Mouse (Mus musculus): ENCODE data around the gene Igf2bp2.

The Igf2bp2 gene

GRCm38 (mm10) chr16:22039978-22040377 is 123.1 kb downstream of the Igf2bp2 start:
- CTCF ChIA-PET = interaction anchor here (0.5 kb wide), 1 partner anchor 1344 kb away, joined by 3 read pairs; no protein-coding TSS in a partner anchor

- CTCF ChIA-PET = no interaction called here
These were observed 124.5 kb downstream of the Igf2bp2 start for GRCm38 (mm10) chr16:22038554-22038953.

DNA sequence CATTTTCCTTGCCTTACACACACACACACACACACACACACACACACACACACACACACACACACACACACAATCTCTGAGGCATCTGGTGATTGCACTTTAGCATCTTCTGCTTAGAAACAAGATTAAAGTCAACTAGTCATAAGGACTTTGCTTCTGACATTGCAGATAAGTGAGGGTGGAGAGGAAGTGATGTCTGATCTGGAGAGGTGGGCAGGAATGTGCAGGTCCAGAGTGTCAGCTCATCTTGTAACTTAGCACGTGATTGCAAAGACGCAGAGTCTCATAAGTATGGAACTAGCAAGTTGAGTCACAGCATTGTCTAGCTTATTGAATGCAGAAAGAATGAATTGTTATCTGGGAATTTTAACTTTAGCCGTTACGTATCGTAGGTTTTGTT is 135.6 kb downstream of the Igf2bp2 start:
- CTCF ChIA-PET = interaction anchor here (0.7 kb wide), 1 partner anchor 36 kb away, joined by 3 read pairs; no protein-coding TSS in a partner anchor

- CTCF ChIA-PET = no interaction called here
These were observed 141.0 kb downstream of the Igf2bp2 start for GRCm38 (mm10) chr16:22022122-22022521.

DNA sequence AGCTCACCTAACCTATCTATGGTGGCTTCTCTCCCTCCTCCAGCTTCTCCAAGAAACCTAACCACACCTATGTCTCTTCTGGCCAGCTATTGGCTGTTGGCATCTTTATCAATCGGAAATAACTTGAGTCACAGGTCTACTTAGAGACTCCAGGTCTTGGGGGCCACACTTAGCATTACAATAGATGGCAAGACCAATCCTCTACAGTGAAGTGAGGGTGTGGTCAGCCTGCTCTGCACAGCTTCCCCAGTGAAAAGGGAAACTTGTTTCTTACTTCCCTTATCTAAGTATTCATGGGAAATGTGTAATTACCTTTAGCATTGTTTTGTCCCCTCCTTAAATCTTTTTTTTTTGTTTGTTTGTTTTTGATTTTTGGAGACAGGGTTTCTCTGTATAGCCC is 147.5 kb downstream of the Igf2bp2 start:
- CTCF ChIA-PET = no interaction called here

GRCm38 (mm10) chr16:22009596-22009995 is 153.5 kb downstream of the Igf2bp2 start:
- CTCF ChIA-PET = no interaction called here

DNA sequence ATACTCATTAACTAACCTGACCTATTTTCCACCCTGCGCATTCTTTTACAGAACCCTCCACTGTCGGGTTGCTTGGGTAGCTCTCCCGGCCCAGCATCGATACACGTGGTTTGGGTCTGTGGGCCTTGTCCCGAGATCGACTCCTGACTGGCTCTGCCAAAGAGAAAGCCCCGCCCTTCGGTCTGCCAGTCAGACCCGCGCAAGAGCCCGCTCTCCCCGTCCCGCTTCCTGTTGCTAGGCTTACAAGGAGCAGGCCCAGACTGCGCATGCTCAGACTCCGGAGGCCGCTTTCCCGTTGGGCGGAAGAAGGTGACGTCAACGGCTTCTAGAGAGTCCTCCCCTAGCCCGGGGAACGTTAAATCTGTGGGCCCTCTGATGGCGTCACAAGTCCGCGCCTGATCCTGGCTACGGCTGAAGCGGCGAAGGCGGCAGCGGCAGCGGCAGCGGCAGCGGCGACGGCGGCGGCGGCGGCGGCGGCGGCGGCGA is 154.0 kb downstream of the Igf2bp2 start, which contains the start of gene Senp2:
Senp2 (plus strand) TSS at position 386 of the 486 bp plus-strand sequence.
- CTCF ChIA-PET = no interaction called here
